Mouse (Mus musculus) thymus, adult 18-20 months (tissue): ENCODE results near the gene Olfr575.

ENCODE experiments used
- DNase-seq, 2 experiments: peaks; one replicate each; pipeline ENCODE4 v3.0.0; 2022; ENCODE audit warnings: mixed read lengths in 2 of 2

Gene Olfr575

DNA sequence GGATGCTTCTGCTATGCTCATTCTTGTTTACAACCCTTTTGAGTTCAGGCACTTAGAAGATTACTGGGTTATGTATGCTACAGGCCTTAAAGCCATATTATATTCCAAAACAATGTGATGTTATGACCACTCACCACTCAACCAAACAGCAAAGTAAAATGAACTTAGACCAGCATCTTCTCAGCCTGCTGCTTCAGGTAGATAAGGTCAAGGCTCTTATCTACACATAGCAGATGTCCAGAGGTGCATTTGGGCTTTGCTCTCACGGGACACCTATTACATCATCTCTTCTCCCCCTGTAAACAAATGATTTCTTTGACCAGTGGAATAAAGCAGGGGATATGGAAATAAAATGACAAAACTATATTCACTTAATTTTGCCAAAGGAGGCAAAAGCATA, at the start of gene Olfr575:
TSS of gene Olfr575 (minus strand) at position 183 of the 400 bp plus-strand sequence.
- DNase-seq = no peak

DNA sequence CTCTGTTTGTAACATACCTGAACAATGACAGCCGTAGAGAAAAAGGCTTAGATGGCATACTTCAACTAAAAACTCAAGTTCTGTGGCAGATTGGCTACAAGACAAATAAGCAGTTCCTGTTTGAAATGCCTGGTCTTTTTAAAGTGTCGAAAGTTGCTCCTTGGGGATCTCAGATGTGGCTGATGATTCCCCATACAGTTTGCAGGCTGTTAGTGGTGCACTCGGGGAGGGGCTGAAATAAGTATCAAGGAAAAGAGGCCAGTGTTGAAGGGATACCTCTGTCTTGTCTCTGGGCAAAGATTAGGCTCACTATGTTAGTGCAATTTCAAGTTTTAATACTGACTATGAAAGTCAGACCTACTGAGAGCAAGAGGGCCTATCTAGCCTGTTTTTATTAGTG, 30.6 kb upstream of the Olfr575 start, which contains the start of gene Olfr578:
TSS of gene Olfr578 (minus strand) at position 101 of the 400 bp plus-strand sequence.
- no peak for DNase-seq

DNA sequence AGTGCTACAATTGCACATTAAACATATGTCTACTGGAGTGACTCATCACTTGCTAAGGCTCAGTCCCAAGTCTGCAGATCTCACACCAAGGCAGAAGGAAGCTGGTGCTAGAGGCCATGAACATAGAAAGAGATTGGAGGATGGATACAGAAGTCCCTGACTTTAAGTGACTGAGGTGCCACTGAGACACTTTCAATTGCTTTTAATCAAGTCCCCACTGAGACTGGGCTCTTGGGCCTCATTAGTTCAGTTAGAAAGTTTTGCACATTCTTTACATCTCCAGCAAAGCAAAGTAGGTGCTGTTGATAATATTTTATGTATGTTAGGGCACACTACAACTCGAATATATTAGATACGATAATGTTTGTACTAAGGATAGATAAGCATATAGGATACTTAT, 17.3 kb upstream of the Olfr575 start, which contains the start of gene Olfr577:
TSS of gene Olfr577 (minus strand) at position 101 of the 400 bp plus-strand sequence.
- DNase-seq = no peak

DNA sequence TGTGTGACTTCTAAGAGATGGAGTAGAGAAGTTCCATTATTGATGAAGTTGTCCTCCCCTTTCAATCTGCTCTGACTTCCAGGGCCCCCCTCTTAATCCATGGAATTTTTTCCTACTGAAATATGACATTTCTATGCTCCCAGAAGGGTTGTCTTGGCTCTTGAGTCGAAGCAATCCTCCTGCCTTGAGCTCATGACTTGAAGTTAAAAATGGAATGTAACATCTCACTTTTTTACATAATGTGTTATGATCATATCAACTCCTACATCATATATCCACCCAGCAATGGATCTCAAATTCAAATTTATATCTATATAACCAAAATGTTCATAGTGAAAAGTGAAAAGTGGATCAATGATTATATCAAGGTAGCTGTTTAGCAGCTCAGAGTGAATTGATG, 15.8 kb upstream of the Olfr575 start:
- no peak for DNase-seq

DNA sequence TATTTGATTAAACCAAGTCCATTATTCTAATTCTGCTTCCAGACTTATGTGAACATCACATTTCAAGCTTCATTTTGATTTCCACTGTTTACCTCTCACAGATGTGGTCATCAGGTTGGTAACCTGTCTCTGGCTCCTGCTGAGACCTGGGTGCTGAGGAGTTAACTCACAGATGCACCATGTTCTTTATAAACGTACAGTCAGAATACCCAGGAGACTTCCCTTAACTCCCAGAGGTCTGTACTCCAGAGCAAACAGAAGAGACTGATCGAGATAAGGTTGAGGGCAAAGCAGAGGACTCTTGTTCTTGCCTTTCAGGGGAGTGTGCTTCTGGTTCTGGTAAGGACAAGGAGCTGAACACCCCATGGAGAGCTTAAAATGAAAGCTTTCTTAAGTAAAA, 3.8 kb upstream of the Olfr575 start, which contains the start of gene Olfr576:
TSS of gene Olfr576 (plus strand) at position 301 of the 400 bp plus-strand sequence.
- no peak for DNase-seq

DNA sequence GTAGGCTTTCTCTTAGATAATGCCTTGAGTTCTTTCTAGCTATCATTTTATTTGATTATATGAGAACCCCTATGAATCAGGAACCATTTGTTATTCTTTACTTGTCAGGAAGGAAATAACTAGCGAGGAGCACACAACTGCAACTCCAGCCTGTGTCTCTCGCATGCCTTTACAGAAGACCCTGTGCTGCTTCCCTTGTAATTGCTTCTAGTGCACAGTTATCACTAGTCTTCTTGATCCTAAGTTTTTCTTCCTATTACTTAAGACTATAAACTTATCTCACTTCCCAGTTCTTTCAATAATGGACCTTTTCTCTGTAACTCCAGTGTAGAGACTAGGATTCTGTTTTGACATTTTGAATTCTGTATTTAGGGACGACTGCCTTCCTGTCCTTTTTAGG, 438 bp downstream of the Olfr575 start:
- no peak for DNase-seq

DNA sequence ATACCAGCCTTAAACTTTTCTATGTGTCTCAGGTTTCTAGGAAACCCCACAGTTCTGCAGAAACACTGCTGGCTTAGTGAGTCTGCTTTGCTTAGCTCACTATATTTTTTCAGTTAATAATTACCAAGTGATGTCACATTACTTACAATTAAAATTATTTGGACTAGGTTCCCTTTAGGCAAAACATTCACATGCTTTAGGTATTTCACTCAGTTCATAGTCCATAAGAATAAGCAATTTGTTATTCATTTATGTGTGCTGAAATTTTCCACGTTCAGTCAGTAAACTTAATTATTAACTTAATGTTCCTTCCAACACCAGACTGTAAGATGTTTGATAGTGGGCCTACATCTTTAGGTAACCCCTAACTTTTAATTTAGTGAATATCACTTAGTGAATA, 7.8 kb downstream of the Olfr575 start:
- no peak for DNase-seq

DNA sequence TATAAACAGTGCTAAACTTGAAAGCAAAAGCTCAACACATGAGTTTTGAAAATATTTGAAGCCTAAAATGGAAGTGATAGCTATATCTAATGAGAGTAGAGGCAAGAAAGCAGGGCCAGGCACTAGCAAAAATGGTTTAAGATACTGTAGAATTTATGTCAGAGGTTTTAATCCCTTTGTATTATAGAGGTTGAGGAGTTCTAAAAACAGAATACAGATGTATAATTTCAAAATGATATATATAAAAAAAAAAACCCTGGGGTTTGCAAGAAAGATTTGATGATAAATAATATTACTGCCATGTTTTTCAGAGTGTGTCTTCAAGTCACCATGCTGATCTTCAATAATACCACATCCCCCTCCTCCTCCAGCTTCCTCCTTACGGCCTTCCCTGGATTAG, 10.4 kb downstream of the Olfr575 start, which contains the start of gene Olfr574:
TSS of gene Olfr574 (plus strand) at position 301 of the 400 bp plus-strand sequence.
- DNase-seq = no peak

DNA sequence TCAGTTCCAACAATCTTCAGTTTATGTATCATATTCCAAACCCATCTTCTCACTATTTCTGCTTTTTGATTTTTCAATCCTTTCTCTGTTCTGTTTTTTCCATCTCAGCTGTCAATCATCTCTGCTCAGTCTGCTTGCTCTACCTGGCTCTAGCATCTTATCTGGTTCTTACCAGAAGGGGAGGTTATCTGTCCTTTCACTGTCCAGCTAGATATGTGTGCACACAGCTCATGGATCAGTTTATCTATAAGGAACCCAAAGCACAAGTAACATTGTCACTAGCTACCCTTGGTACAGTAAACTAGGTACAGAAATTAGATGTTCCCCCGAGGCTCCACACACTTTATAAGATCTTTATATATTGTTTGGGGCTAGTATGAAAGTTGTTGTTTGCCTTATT, 15.2 kb downstream of the Olfr575 start:
- DNase-seq = no peak

DNA sequence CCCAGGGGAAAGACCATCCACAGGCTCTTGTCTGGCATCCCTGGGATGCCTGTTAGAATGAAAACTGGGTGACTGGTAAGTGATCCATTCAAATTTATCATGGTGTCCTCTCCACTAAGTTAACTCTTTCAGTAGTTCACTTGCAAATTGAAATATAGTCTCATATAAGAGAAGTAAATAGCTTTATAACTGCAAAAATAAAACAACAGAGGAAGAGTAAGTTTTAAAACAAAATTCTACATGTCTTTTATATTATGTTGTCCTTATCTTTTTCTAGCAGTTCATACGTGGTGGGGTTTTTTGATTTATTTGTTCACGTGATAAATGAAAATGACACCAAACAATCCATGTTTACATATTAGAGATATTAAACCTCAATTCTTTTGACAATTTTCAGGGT, 16.1 kb downstream of the Olfr575 start, which contains the start of gene Olfr573-ps1:
TSS of gene Olfr573-ps1 (minus strand) at position 101 of the 400 bp plus-strand sequence.
- DNase-seq = no peak

DNA sequence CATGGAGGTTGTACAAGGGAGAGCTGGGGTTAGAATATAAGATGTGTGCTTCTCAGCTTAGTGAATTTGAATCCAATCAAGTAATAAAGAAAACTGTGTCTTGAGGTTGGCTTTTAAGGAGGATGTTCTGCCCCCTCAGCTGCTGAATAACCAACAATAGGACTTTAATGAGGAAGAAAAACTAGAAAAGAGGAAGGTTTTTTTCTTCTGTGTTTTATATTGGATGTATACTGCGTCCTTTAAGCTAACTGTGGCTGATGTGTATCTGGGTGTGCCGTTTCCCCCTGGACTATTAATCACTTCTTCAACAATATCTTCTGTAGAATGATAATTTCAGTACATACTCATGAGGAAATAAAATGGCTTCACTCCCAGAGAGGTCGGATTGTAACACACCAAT, 31.5 kb downstream of the Olfr575 start:
- DNase-seq = no peak

DNA sequence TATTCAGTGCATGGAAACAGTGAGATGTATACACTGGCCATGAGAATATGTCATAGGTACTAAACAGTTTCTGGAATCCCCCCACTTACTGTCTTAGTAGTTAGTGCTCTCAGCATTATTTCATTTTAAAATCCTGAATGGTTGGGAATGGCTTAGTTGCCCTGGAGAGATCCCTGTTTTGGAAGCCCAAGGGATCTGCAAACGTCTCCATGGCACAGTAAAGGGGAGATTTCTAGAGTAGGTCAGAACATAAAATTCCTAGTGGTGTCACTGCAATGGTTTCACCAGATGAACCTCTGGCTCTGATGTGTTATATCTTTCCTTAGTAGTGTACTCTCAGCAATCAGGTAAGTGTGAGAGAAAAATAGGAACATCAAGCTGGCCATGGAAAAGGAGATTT, 34.5 kb downstream of the Olfr575 start, which contains the start of gene Olfr572:
TSS of gene Olfr572 (plus strand) at position 301 of the 400 bp plus-strand sequence.
- DNase-seq = no peak

DNA sequence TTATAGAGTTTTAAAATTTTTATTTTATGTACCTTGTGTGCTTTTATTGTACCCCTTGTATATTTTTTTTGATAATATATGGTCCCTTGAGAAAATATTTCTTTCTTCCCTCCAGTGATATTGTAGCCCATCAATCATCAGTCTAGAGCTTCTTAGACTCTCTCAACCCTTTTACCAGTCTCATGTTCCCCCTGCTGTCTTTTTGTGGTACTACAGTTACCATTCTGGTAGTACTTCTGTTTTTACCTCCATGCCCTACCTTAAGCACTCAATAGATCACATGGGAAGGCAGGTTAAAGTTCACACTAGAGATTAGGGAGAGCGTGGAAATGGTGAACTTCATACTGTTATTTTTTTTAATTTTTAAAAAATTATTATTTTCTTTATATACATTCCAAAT, 38.9 kb downstream of the Olfr575 start:
- DNase-seq = no peak

DNA sequence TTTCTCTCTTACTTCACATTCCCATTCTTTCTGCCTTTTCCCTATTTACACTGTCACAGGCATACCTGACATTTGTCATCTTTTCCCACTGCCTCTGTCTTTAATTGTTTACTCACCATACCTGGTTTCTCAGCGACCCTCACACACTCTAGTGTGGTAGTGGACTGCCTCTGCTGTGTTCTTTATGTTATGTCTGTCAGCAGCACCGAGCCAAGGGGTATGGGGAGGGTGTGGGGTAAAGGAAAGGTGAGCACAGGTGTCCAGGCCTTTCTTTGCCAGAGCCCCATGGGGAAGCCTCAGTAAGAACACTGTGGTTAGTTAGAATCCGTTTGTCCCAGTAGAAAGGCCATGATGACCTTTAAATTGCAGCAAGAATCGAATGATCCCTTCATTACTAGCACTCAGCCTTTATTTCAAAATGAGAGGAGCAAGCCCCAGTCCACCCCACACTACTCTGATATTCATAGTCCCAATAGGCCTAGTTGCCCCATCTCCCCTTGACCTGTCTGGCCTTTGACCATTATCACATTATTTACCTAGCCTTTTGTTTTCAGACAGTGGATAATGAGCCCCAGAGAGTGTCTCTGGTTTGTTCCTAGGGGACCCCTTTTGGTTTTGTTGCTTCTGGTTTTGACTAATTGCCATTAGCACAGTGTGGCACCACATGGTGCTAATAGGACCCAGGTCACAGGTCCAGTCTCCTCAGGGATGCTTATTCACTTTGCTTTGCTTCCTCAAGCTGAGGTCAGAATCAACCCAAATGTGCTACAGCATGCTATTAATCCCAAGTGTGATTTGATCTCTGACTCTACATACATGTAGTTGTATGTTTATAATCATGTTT, 41.3 kb downstream of the Olfr575 start, which contains the start of gene Olfr571:
TSS of gene Olfr571 (minus strand) at position 505 of the 844 bp plus-strand sequence.
- DNase-seq = no peak

DNA sequence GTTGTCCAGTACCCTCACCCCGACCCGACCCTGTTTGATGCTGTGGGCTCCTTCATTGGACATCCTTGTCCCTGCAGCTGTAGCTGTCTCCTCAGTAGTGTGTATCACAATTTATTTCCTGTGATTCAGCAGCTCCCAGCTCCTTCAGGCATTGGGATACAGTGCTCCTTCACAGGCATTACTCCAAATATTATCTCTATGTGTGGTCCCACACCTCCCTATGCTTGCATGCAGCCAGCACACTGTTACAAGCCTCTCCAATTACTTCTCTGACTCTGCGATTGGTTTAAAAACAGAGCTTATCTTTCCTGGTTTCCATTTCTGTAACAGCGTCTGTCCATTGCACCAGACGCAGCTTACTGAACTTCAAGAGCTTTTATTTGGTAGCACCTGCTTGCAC, 42.2 kb downstream of the Olfr575 start:
- DNase-seq = no peak

DNA sequence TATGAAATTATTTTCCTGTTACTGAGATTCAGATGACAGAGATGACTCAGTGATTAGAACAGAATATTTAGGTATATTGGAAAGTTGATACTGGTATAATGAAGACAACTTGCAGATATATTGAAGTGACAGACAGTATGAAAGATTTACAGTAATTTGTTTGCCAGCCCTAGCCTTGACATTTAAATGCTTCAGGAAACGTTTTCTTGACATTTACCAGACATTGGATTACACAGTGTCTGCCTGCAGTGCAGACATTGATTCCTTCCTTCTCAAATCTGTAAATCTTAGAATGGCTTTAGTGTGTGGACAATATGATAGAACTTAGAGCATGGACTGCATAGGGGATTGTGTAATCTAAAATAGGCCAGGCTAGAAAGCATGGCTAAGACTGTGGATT, 43.3 kb downstream of the Olfr575 start:
- no peak for DNase-seq
